Mouse (Mus musculus) gastrocnemius, postnatal 14 days (tissue): ENCODE measurements around the gene Epha1. TPM values are rescaled to one million over a fixed set of nuclear protein-coding genes. Genes with fewer than 3 reads are reported as not detected.

Experiments used
- DNase-seq: peaks from one replicate; pipeline ENCODE4 v3.0.0; 2021; ENCODE audit warnings: mixed read lengths
- intact Hi-C: fragments of 180-260 bp; cut with DNase I; formaldehyde crosslinking; loops from one replicate; pipeline ENCODE4 v1.15.1; 2025; ENCODE audit warnings: low total_unique reads
- long read RNA-seq, 2 experiments: library from polyadenylated mRNA; stranded (forward); transcript quantifications; one replicate each; pipeline ENCODE4 v2.0.0; 2021
- total RNA-seq, 2 experiments: library from RNA; stranded (reverse); gene quantifications; 2 replicates each; pipeline ENCODE4 v1.2.3; 2021

Gene Epha1
- under 1 TPM; 0.07 to 0.21 TPM for total RNA-seq
- long read RNA-seq, experiment 1 = 0 reads
- long read RNA-seq, experiment 2 = 0 reads

DNA sequence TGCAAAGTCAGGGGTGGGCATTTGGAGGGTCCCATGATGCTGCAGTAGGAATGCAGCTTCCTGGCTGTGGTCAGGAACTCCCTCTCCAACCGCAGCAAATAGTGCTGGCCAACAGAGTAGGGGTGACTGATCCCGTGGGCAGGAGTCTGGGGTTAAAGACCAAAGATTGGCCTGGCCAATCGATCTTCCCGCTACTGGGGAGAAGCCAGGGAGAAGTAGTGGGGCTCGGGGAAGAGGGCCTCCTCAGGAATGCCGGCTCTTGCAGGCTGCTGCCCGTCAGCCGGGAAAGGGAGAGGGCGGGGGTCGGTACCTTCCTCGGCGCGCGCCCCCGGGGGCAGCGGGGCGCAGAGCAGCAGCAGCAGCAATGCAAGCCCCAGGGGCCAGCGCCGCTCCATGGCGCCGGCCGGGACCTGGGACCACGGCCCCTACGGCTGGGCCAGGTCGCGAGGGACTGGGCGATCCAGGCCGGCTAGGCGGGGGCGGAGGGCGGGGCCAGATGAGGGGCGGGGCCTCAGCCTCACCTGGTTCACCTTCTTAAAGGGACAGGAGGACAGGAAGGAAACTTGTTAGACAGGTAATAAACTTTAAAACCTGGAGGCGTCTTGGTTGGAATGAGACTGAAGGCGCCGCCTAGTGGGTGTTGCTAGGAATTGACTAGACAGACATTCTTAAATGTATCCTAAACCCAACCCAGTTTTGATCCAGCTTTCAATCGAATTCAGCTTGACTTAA is at the start of gene Epha1:
Gene Epha1 (minus strand): TSS at position 453 of the 732 bp plus-strand sequence.
- DNase-seq = peak; percentile 48
- intact Hi-C loops = no loop called here

DNA sequence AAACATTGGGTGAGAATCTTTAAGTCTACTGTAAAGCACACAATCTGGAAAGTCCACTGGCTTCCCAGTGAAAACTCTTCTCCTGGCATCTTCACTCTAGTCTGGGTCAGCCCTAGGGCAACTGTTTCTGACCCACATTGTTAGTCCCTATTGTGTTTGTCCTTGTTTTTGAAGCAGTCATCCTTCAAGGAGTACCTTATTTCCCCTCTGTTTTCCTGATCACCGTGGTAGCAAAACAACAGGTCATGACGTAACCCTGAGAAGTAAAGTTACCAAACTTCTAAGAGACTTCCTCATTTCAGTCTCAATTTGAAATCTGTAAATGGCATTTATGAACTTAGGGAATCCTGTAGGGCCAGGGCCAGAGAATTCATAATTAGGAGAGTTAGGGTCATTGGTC is 48.4 kb upstream of the Epha1 start:
- intact Hi-C loops = no loop called here
- DNase-seq = no peak

DNA sequence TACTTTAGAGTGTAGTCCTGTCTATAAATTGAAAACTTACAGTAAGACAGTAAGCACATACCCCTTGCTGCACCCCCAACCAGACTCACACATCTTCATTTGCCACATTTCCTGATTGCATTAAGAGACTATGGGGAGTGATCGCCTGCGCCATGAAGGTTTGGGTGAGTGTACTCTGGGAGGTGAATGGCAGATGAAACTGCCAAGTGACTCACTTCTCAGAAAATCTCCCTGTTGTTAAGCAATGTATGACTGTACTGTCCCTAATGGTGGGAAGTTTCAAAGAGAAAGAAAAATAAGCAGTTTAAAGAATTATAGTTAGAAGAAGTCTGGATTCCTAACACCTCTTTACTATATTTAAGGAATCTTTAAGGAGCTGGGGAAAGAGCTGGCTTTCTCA is 46.4 kb upstream of the Epha1 start:
- intact Hi-C loops = no loop called here
- no peak for DNase-seq

DNA sequence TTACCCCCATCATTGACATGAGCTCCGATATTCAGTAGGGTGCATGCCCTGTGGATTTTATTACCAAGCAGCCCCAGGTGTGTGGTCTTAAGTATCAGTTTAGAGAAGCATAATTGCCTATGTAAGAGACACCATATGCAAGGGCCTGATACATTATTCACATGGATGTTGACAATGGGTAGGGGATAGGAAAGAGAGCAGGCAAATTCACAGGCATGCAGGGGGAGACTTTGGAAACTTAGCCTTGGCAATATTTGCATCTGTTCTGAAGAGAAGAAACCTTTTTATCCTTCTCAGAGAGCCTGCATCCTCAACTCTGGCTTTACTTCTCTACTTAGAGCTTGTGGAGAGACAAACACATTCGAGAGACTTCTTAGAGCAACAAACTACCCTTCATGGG is 32.1 kb upstream of the Epha1 start, which contains the start of gene Tas2r135:
Gene Tas2r135 (plus strand): TSS at position 301 of the 400 bp plus-strand sequence.
- no peak for DNase-seq
- intact Hi-C loops = no loop called here

DNA sequence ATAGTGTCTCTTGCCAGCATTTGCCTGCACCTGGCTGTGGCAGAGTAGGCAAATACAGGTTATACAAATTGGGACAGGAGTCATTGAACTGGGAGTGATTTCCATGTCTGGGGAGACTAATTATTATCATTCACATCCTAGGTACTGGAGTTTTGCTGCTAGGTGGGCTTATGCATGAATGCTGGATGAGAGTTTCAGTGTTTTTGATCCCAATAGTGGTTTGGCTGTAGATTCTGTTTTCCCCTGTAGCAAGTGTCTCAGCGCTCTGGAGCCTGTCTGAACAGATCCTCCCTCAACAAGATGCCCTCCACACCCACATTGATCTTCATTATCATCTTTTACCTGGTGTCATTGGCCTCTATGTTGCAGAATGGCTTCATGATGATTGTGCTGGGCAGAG is 26.9 kb upstream of the Epha1 start, which contains the start of gene Tas2r143:
Gene Tas2r143 (plus strand): TSS at position 301 of the 400 bp plus-strand sequence.
- intact Hi-C loops = no loop called here
- no peak for DNase-seq

DNA sequence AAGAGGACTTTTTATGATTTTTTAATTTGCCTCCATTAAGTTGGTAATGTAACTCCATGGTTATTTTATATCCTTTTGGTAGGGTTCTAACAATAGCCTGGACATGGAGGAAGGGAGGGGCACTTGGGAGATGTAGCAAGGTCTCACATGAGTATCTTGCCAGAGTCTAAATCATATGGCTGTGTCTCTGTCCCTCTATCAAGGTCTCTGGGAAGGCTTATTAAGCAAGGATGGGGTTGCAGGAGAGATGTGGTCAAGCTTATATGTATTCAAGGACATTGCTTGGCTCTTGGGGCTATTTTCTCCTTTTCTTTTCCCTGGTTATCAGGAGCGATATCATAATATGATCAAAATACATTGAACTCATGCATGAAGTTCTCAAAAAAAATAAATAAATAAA is 25.9 kb upstream of the Epha1 start:
- no peak for DNase-seq
- intact Hi-C loops = no loop called here

DNA sequence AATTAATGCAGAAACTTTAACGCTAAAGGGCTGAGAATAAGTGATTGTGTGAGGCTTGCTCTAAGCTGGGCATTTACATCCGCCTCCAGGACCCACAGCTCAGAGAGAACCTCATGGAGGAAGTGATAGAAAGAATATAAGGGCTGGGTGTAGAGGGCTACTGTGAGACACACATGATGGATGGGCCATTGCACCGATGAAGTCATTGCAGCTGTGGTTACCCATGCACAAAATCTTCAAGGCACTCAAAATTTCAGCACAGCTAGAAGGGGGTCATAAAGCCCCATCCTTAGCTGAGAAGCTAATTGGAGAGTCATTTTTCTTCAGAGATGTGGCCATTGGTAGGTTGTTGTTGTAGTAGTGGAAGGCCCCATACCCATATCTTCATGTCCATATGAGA is 25.2 kb upstream of the Epha1 start:
- intact Hi-C loops = no loop called here
- no peak for DNase-seq

DNA sequence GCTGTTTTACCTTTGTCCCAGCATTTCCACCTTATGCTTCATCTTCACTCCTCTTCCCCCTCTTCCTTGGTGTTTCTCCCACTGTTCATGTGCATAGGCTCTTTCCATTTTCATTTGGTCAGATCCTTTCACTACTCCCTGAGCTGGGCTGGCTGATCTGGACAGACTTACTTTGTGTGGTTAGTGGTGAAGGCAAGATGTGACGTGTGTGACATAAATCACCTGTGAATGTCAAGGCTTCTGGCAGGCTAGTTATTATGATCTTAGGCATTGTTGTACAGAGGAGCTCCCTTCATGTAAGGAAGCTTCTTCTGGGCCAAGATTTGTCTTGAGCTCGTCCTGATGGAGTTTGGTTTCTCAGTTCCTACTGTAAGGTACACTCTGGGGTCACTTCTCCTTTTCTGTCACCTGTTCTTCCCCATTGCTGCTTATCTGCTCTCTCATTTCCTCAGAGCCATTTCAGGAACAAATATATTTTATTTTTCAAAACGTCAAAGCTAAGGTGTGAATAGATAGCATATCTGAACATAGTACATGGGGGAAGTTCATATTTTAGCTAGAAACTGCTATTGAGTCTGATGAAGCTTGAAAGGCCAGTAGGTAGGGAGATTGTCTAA is 24.1 kb upstream of the Epha1 start:
- DNase-seq = no peak
- intact Hi-C loops = no loop called here

DNA sequence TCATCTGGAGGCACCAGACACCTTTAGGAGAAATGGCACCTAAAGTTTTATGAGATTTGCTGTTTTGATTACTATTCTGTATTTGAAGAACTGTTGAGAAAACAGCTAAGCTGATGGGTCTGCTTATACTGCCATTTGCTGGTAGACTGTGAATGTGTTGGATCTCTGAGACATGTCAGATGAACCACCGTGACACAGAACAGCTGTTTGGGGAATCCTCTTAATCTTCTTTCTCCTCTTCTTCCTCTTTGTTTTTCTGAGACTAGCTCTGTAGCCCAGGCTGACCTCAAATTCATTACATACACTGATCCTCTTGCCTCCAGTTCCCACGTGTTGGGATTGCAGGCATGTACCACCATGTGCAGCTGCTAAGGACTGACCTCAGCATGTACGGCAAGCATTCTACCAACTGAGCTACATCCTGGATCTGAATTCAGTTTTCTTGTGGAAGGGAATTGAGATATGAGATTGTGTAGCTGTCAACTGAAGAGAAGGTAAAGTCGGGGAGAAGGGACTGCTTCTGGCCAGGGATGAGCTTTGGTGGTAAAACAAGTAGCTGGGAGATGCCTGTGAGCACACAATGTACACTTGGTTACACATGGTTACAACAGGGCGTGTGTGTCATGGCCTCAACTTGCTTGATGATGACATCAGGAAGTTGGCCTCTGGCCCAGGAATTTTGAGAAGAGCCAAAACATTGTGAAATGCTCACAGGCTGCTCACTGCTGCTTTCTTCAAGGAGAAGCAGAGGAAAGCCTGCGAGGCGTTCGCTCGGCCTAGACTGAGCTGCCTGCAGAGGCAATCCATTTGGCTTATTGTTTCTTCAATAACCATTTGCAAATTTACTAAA is 23.1 kb upstream of the Epha1 start:
- intact Hi-C loops = no loop called here
- DNase-seq = peak; percentile 84

DNA sequence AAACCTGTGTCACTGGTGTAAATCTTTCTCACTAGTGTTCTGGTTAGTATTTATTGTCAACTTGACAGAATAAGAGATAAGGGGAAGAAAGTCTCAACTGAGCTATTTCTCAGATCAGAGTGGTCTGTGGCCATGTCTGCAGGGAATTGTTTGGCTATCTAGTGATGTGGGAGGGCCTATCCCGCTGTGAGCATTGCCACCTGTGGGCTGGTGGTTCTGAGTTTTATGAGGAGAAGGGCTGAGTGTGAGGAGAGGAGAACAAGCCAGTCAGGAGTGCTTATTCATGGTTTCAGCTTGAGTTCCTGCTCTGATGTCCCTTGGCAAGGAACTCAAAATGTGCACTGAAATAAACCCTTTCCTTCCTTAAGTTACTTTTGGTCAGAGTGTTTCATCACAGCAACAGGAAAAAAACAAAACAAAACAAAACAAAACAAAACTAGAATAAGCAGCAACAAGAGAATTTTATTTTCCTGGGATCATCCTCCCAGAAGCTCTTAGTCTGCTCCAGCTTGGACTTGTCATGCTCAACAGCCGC is 18.8 kb upstream of the Epha1 start:
- DNase-seq = no peak
- intact Hi-C loops = no loop called here

DNA sequence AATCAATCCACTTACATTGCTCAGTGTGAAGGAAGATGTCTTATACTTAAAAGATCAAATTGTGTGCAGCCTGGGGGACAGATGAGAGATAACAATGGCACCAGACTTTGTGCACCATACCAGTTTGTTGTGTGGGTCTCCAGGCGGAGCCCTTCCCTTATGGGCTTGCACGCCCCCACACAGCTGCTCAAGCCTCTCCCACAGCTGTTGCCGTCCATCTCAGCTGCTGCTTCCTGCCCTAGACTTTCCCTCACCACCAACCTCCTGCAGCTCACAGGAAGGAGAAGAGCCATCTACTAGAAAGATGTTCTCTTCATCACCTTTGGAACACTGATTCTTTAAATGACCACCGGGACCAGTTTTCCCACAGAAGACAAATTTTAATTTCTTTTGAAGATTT is 12.6 kb upstream of the Epha1 start:
- no peak for DNase-seq
- intact Hi-C loops = no loop called here

DNA sequence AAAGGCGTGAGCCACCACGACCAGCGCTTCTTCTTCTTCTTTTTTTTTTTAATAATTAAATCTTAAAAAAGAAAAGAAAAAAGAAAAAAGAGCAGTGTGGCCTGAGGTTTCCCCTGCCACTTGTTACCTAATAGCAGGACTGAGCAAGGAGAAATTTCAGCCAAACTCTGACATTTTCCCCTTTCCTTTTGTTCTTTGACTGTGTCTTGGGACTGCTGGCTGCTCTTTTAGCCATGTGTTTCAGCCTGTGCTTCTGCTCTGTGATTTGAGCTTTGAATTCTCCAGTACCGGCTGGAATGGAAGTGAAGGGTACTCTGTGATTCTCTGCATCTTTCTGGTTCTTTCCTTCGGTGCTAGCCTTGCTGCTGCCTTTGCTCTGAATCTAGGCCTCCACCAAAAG is 10.3 kb upstream of the Epha1 start:
- intact Hi-C loops = loop anchor here (5.0 kb wide), 1 partner anchor 36 kb away; the partner anchor contains the start of gene Zyx
- DNase-seq = no peak

DNA sequence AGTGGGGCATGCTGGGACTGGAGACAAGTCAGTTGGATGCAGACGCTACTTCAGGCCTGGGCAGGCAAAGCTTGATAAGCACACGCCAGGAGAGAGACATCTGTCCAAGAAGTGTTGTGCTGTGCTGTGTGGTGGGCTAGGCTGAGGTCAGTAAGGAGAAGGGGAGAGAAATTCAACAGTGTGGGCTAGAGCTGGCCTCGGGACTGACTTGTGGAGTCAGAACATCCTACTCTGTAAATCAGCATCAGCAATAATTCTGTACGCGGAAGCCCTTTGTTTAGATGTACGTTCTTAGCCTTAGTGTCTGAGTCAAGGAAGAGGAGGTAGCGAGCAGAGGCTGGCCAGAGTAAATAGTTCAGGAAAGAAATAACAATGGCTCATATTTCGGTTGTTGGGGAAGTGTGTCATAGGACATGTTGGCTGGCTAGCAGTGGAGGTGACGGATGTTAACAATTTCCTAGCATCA is 8.9 kb upstream of the Epha1 start:
- no peak for DNase-seq
- intact Hi-C loops = loop anchor here (5.0 kb wide), 1 partner anchor 35 kb away; the partner anchor contains the start of gene Zyx

DNA sequence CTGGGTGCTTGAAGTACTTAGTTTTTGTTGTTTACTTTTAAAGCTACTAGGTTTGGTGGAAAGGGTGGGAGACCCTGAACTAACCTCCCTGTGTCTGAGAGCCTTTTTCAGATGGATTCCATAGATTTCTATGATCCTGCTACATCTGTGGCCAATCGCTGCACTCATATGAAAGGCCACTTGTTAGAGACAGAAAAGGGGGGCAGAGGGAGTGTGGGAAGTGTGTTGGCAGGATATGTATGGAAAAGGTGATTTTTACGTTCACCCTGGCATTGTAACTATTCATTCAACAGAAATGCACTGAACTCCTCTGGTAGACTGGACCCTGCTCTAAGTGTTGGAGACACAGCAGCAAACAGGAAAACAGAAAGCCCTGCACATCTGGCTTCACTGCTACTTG is 8.2 kb upstream of the Epha1 start:
- intact Hi-C loops = loop anchor here (5.0 kb wide), 1 partner anchor 34 kb away; the partner anchor contains the start of gene Zyx
- no peak for DNase-seq

DNA sequence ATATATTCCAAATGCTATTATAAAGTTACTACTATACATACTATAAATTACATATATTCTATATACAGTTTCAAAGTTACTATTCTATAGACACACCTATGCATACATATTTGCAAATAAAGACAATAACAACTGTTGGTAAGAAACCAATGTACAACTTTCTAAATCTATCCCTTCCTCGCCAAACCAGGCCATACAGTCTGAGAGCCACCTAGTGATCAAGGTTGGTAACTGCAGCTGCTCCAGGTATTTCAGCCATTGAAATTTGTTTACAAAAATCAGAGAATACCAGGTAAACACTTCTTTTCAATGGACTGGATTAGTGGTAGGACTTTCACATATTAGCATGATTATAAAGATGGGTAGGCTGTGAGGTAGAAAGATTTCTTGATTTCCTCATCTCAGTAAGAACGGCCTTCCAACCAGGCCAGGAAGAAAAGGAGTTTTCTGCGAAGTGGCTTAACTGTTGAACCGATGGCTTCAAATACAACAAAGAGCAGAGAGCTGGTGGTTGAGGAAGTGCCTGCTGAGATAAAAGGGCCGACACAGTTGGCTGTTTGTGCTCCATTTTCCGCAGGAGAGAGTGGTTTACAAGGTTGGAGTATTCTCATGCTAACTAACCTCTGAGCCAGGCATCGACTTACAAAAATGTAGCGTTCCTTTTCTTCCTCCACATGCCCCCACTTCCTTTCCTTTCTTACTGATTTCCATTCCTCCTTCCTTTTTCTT is 7.5 kb upstream of the Epha1 start:
- no peak for DNase-seq
- intact Hi-C loops = loop anchor here (5.0 kb wide), 1 partner anchor 33 kb away; the partner anchor contains the start of gene Zyx

DNA sequence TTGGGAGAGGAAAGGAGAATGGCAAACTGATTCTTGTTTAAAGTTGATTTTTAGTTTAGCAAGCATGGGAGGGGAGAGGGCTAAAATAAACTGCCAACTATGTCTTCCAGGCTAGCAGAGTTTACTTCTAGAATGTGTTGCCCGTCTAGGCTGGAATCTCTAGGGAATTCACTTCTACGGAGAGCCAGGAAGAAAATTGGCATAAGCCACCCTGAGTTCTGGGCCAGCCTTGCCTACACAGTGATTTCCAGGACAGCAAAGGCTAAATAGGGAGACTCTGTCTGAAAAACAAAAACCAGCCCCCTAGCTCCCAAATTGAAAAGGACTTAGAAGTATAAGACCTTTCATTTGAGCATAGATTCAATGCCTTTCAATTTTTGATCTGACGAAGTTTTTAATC is 6.5 kb upstream of the Epha1 start:
- no peak for DNase-seq
- intact Hi-C loops = no loop called here

DNA sequence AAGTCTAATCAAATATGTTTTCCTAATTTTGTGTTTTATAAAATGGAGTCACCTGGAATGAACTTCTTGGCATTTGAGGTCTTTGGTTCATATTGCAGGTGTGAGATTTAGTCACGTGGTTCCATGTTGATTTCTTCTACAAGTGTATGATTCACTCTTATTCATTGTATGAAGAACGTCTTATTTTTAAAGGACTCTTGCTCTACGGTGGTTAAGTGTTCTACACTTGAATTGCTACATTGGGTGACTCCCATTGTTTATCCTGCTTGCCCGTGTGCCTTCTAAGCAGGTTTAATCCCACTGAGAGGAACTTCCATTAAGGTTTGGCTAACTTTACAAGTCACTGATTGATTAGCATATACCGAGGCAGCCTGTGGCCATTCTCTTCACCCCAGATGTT is 4.2 kb upstream of the Epha1 start:
- DNase-seq = no peak
- intact Hi-C loops = no loop called here

DNA sequence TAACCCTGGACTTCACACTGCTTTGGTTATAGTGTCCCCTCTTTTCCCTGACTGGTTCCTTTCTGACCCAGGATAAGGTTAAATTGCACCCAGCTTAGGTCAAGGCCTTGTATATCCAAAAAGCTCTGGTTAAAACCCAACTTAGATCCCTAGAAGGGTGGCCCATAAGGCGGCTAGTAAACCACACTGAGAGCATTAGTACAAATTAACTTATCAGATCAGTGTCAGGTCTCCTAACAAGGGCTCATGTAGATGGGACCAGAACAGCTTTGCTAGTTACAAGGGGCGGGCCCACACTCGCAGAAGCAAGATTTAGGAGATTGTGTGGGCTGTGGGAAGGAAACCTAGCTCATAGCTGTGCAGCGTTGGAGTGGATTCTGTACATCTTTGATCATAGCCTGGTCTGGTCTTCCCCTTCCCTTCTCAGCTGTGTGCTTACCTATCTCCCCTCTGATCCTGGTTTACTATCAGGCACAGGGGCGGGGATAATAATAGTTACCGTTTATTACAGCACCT is 3.5 kb upstream of the Epha1 start:
- intact Hi-C loops = no loop called here
- no peak for DNase-seq

DNA sequence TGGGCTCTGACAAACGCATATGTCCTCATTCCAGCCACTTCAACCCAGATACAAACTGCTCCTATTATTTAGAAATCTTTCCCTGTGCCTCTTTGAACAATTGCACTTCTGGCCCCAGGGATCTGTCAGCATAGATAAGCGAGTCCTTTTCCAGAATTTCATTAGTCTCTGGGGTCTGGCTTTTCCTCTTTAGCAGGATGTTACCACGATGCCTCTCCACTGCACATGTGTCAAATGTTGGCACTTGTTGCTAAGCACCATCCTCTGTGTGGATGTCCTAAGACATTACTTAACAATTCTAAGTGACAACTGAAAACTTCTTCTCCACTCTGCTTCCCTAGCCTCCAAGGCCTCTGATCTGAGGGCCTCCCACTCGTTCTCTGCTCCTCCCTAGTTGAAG is 2.9 kb upstream of the Epha1 start:
- intact Hi-C loops = no loop called here
- no peak for DNase-seq
